Mouse (Mus musculus): Measurements from ENCODE around the gene Sdhc.

Gene Sdhc

GRCm38 (mm10) chr1:171149974-171150760 lies at the start of gene Sdhc, which contains the start of gene Mpz:
Gene Sdhc, minus strand, starts transcription at chr1:171150603.
Gene Mpz, plus strand, starts transcription at chr1:171150711.
- POLR2A ChIA-PET: interaction anchor here in 1 of 4 experiments (0.9 to 2.4 kb wide), 11 partner anchors 12 to 225 kb away, joined by 3 to 18 read pairs (median 3); partner anchors contain the start of gene Pcp4l1
- CTCF ChIA-PET: interaction anchor here in 1 of 4 experiments (1.4 kb wide), 1 partner anchor 39 kb away, joined by 3 read pairs; no protein-coding TSS in a partner anchor

- ChIA-PET CTCF (interaction anchor here in 1 of 4 experiments (0.6 kb wide), 1 partner anchor 88 kb away, joined by 3 read pairs; no protein-coding TSS in a partner anchor), POLR2A (interaction anchor here in 2 of 4 experiments (0.6 kb wide), 2 partner anchors 9 to 16 kb away, joined by 3 to 10 read pairs; no protein-coding TSS in a partner anchor)
Measured at GRCm38 (mm10) chr1:171199532-171199931, 49.1 kb upstream of the Sdhc start.

GRCm38 (mm10) chr1:171195887-171196397 lies 45.5 kb upstream of the Sdhc start, which contains the start of gene Pcp4l1:
Gene Pcp4l1, minus strand, starts transcription at chr1:171196268.
- POLR2A ChIA-PET: interaction anchor here (0.6 to 3.7 kb wide), 39 partner anchors 7 to 282 kb away, joined by 3 to 24 read pairs (median 4); partner anchors contain the start of genes Tomm40l (in 2 of the 4), B4galt3 (in 1 of the 4), Ndufs2 (in 1 of the 4) and Nr1i3 (in 1 of the 4)
- CTCF ChIA-PET: interaction anchor here (0.6 to 2.6 kb wide), 14 partner anchors 12 to 179 kb away, joined by 3 to 22 read pairs (median 4); partner anchors contain the start of genes Ppox (in 1 of the 4) and Tomm40l (in 1 of the 4)

- POLR2A ChIA-PET: interaction anchor here (0.6 to 3.7 kb wide), 26 partner anchors 9 to 282 kb away, joined by 3 to 24 read pairs (median 4); partner anchors contain the start of genes B4galt3 (in 1 of the 4), Nr1i3 (in 1 of the 4), Ppox (in 1 of the 4) and Tomm40l (in 1 of the 4)
- CTCF ChIA-PET: interaction anchor here (0.6 to 2.6 kb wide), 9 partner anchors 13 to 76 kb away, joined by 3 to 22 read pairs (median 4); partner anchors contain the start of gene Tomm40l (in 1 of the 4)
Measured at GRCm38 (mm10) chr1:171195046-171195822, 44.8 kb upstream of the Sdhc start.

- POLR2A ChIA-PET: interaction anchor here in 3 of 4 experiments (0.6 to 3.7 kb wide), 14 partner anchors 9 to 219 kb away, joined by 3 to 24 read pairs (median 4); partner anchors contain the start of genes Nr1i3 (in 1 of the 3) and Tomm40l (in 1 of the 3)
- CTCF ChIA-PET: interaction anchor here (1.4 to 2.6 kb wide), 4 partner anchors 26 to 27 kb away, joined by 4 to 22 read pairs (median 8); partner anchors contain the start of gene Tomm40l (in 1 of the 4)
Measured at GRCm38 (mm10) chr1:171193911-171194830, 43.8 kb upstream of the Sdhc start.

GRCm38 (mm10) chr1:171193093-171193840 lies 42.9 kb upstream of the Sdhc start:
- POLR2A ChIA-PET: interaction anchor here in 3 of 4 experiments (1.0 to 3.7 kb wide), 8 partner anchors 9 to 220 kb away, joined by 3 to 24 read pairs (median 3); partner anchors contain the start of genes Nr1i3 (in 1 of the 3) and Tomm40l (in 1 of the 3)
- CTCF ChIA-PET: interaction anchor here in 3 of 4 experiments (0.5 to 1.6 kb wide), 7 partner anchors 23 to 29 kb away, joined by 3 to 4 read pairs (median 3); no protein-coding TSS in a partner anchor

GRCm38 (mm10) chr1:171192283-171192682 lies 41.9 kb upstream of the Sdhc start:
- CTCF ChIA-PET: interaction anchor here in 3 of 4 experiments (0.5 to 1.2 kb wide), 6 partner anchors 25 to 310 kb away, joined by 3 to 10 read pairs (median 4); no protein-coding TSS in a partner anchor
- POLR2A ChIA-PET: interaction anchor here in 2 of 4 experiments (1.1 to 1.4 kb wide), 2 partner anchors 13 to 17 kb away, joined by 3 read pairs; no protein-coding TSS in a partner anchor

GRCm38 (mm10) chr1:171190832-171191231 lies 40.4 kb upstream of the Sdhc start:
- ChIA-PET POLR2A (interaction anchor here in 2 of 4 experiments (0.7 to 1.9 kb wide), 4 partner anchors 12 to 40 kb away, joined by 3 to 5 read pairs (median 4); partner anchors contain the start of genes Mpz (in 1 of the 2) and Sdhc (in 1 of the 2)), CTCF (interaction anchor here (0.6 to 2.5 kb wide), 5 partner anchors 15 to 166 kb away, joined by 3 to 18 read pairs (median 4); partner anchors contain the start of gene Tomm40l (in 1 of the 4))

GRCm38 (mm10) chr1:171189476-171190114 lies 39.2 kb upstream of the Sdhc start:
- CTCF ChIA-PET: interaction anchor here in 3 of 4 experiments (0.6 to 2.5 kb wide), 10 partner anchors 15 to 138 kb away, joined by 3 to 18 read pairs (median 3); partner anchors contain the start of gene Tomm40l (in 1 of the 3)
- POLR2A ChIA-PET: interaction anchor here (0.6 to 2.1 kb wide), 14 partner anchors 7 to 378 kb away, joined by 3 to 8 read pairs (median 4); partner anchors contain the start of genes Atf6 (in 1 of the 4), Nr1i3 (in 1 of the 4) and Pcp4l1 (in 1 of the 4)

- ChIA-PET POLR2A (interaction anchor here (0.7 to 2.1 kb wide), 10 partner anchors 8 to 288 kb away, joined by 3 to 8 read pairs (median 4); partner anchors contain the start of genes Nr1i3 (in 1 of the 4) and Pcp4l1 (in 1 of the 4)), CTCF (interaction anchor here in 3 of 4 experiments (0.6 to 2.5 kb wide), 7 partner anchors 14 to 133 kb away, joined by 3 to 18 read pairs (median 3); partner anchors contain the start of gene Tomm40l (in 1 of the 3))
Measured at GRCm38 (mm10) chr1:171189046-171189445, 38.6 kb upstream of the Sdhc start.

GRCm38 (mm10) chr1:171187851-171188700 lies 37.7 kb upstream of the Sdhc start:
- CTCF ChIA-PET: interaction anchor here in 1 of 4 experiments (1.7 to 2.2 kb wide), 2 partner anchors 20 to 77 kb away, joined by 3 to 5 read pairs; no protein-coding TSS in a partner anchor
- POLR2A ChIA-PET: interaction anchor here in 2 of 4 experiments (1.3 to 2.1 kb wide), 6 partner anchors 9 to 58 kb away, joined by 3 to 8 read pairs (median 5); partner anchors contain the start of gene Pcp4l1 (in 1 of the 2)

GRCm38 (mm10) chr1:171185655-171186054 lies 35.3 kb upstream of the Sdhc start:
- ChIA-PET CTCF (interaction anchor here in 1 of 4 experiments (1.4 kb wide), 1 partner anchor 53 kb away, joined by 4 read pairs; no protein-coding TSS in a partner anchor), POLR2A (interaction anchor here in 2 of 4 experiments (0.6 to 4.8 kb wide), 3 partner anchors 10 to 60 kb away, joined by 3 to 18 read pairs (median 5); partner anchors contain the start of gene Pcp4l1 (in 2 of the 2))

- ChIA-PET POLR2A (interaction anchor here in 2 of 4 experiments (1.0 to 4.8 kb wide), 6 partner anchors 9 to 63 kb away, joined by 3 to 18 read pairs (median 3); partner anchors contain the start of gene Pcp4l1 (in 2 of the 2)), CTCF (interaction anchor here in 2 of 4 experiments (0.6 to 1.4 kb wide), 4 partner anchors 11 to 54 kb away, joined by 3 to 5 read pairs (median 4); no protein-coding TSS in a partner anchor)
Measured at GRCm38 (mm10) chr1:171184314-171184713, 33.9 kb upstream of the Sdhc start.
